Mouse (Mus musculus): Measurements from ENCODE around the gene Trib2. TPM values are rescaled to one million over a fixed set of nuclear protein-coding genes. Genes with fewer than 3 reads are reported as not detected.

The Trib2 gene
- 10 to 100 TPM; 25.6 to 27.4 TPM for total RNA-seq (2021)
- long read RNA-seq, experiment 1, full-length matches to known transcripts, result 6 of 7 reads
- long read RNA-seq, experiment 1, partial matches to known transcripts, result 0 of 7 reads
- long read RNA-seq, experiment 1, other reads (novel, unspliced or antisense), result 1 of 7 reads
- long read RNA-seq, experiment 2, full-length matches to known transcripts, result 27 of 33 reads
- long read RNA-seq, experiment 2, partial matches to known transcripts, result 1 of 33 reads
- long read RNA-seq, experiment 2, other reads (novel, unspliced or antisense), result 5 of 33 reads

DNA sequence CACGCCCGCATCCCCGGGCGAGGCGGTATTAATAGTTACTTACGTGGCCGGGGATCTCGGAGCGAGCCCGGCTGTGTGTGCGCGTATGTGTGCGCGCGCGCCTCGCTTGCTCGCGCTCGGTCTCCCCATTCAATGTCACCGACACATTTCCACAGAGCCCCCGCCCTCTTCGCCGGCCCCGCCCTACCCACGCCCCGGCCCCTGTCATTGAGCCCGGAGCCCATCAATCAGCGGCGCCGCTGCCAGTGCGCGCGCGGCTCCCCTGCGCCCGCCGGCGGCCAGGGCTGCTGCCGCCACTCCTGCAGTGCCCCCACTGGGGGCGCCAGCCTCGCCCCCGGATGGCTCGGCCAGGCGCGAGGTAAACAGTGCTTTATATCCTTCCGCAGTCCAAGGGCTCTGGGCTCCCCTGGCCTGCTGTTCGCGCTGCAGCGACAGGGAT is at the start of gene Trib2:
Gene Trib2, minus strand, starts transcription at position 183 of the 439 bp plus-strand sequence.
- peak; percentile 76 to 77 for DNase-seq (ENCODE audit: low spot score in 2 of 2)

DNA sequence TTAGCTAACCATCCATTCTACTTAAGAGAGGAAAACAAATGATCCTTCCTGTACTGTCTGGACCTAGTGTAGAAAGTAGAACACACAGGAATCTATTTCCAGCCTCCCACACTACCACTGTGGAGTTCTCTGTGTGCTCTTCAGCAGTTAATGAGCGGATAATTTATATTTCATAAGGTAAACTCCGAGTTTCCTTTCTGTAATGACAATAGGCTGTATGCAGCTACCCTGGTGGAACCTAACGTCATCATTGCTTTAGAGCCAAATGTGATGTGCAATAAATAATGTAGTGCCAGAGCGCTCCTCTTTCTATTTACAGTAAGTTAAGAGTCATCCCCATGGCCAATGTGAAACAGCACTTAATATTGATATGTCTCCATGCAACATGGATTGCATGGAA is 41.3 kb upstream of the Trib2 start:
- no peak for DNase-seq (ENCODE audit: low spot score in 2 of 2)

DNA sequence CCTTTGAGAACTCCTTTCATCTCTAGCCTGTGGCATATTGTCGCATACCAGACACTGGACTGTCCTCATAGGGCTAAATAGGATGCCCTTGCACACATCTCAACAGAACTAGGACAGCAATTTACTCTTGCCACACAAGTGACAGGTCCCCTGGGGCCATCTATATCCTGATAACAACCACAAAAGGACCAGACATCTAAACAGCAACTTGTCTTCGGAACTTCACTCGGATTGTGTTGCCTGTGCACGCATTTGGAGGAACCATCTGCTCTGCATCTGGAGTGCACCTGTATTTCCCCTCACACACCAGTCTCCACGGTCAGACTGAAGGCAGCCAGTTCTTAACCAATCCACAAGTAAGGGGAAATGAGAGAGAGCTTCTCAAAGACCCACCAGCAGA is 39.2 kb upstream of the Trib2 start:
- no peak for DNase-seq (ENCODE audit: low spot score in 2 of 2)

DNA sequence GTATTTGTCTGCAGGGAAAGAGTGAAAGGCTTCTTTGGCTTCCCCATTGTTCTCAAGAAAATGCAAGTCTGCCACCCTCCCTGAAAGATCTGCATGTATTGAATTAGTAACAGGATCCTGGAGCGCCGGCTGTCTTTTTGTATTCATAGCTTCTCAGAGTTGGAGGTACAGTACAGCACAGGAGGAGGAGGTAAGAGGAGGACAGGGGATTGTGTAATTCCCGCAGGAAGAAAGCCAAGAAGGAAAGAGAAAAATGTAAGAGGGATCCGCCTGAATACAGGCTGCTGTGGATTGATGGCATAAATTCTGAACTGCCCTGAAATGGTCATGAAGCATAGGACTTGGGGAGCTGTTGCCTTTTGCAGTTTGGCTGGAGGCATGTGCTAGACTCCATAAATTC is 36.1 kb upstream of the Trib2 start:
- DNase-seq (ENCODE audit: low spot score in 2 of 2), result no peak

DNA sequence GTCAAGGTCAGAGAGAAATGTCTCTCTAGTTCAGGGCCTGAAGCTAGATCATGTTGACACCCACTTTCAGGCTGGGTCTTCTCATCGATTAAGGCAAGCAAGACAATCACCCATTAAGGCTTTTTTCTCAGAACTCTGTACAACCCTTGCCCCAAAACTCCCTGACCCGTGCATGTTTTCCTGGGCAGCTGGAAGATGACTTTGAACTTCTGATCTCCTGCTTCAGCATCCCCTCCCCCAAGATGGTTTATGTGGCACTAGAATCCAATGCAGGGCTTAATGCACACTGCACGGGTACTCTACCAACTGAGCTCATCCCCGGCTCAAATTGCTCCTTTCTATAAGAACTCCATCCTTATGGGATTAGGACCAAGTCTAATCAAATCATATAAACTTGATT is 35.3 kb upstream of the Trib2 start:
- no peak for DNase-seq (ENCODE audit: low spot score in 2 of 2)

DNA sequence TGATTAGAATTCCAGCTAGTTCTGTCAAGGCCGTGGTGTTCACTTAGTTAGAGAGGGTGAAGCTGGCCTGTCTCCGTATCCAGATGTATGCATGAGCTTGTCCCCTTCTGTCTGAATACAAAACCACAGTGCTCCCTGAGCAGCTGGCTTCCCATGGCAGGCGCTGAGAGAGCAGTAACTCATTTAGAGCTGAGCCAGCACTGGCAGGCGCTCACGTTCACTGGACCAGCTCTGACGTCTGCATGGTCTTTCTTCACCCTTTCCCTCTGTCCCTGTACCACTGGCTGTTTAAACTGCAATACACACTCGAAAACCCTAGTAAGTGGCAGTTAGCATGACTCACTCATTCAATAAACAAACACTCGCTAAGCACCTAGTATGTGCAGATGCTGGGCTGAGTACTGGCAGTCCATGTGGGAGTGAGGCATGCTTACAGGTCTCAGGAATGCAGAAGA is 33.7 kb upstream of the Trib2 start:
- no peak for DNase-seq (ENCODE audit: low spot score in 2 of 2)

DNA sequence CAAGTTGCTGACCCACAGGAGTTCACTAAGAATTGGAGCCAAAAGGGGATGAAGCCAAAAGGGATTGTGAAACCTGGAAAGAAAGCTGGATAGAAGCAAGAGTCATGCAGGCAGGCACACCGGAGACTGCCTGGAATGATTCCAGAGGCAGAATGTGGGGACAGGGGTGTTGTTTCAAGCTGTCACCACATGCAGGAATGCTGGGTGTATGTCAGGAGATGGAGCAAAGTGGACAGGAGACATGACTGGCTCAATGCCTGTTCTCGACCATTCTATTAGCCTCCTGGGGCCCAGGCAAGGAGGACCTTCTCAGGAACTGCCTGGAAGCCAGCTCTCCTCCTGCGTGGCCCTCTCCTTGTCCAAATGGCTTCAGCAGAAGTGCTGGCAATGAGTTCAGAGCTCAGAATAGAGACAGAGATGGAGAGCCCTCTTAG is 33.2 kb upstream of the Trib2 start:
- DNase-seq (ENCODE audit: low spot score in 2 of 2), result no peak

DNA sequence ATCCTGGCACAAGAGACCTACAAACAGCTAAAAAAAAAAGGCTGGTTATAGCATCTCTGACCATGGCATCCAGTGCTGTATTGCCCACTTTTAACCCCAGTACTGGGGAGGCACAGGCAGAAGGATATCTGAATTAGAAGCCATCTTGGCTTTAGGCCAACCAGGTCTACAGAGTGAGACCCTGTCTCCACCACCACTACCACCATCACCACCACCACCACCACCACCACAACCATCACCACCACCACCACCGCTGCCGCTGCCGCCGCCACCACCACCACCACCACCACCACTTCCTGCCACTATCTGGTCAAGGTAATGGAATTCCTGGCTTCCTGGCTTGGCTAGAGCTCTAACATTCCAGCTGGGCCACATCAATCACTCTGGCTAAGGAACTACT is 31.7 kb upstream of the Trib2 start:
- no peak for DNase-seq (ENCODE audit: low spot score in 2 of 2)

DNA sequence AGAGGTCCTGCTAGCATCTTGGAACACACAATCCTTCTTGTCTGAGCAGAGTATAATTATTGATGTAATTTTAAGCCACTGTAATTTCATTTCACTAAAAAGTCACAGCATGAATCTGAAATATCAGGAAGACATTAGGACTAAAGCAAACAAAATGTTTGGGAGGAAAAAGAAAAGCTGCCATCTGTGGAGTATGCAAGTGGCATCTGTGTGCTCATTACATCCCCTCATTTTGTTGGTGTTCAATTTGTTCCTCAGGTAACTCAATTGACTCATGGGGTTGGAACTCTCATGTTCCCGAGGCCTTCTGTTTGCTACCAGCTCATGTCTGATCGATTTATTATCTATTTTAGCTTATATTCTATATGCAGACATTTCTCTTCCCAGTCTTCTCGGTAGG is 28.0 kb upstream of the Trib2 start:
- DNase-seq (ENCODE audit: low spot score in 2 of 2), result no peak

DNA sequence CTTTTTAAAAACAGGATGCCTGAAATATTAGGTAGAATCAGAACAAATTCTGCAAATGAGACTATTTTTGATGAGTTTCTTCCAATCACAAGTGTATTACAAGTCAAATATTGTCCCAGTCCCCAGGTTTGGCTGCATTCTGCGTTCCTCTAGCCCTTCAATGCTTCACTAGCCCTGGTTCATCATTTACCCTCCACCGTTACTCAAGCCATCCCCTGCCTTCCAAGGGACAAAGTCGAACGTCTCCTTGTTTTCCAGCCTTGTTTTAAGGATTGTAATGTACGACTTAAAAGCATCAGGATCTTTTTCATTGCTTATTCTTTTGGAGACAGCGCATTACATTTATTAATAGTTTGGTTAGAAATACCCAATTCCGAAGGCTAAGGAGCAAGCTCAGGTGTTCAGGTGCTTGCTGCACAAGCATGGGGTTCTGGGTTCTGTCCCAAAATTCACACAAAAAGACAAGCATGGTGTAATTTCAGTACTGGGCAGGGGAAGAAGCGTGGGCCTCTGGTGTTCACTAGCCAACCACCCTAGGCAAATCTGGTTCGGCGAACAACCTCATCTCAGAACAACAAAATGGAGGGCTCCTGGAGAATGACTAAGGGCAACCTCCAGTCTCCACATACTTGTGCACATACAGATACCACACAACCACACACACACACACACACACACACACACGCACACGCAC is 24.3 kb upstream of the Trib2 start:
- DNase-seq (ENCODE audit: low spot score in 2 of 2), result no peak

DNA sequence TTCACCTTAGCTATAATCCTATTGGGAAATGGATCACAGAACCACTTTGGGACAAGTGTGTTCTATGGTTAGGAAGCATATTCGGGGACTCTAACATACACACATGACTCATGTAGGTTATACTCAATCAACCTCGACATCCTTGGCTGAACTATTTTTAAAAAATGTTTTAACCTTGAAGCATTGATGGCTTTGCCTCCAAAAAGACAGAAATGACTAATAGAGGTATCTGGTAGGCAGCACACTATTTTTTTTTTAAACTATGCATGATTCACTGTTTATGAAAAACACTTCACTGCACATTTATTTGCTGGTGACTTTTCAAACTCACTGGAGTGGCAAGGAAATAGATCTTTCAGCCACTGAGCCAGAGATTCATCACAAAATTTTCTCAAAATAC is 21.5 kb upstream of the Trib2 start:
- DNase-seq (ENCODE audit: low spot score in 2 of 2), result no peak

DNA sequence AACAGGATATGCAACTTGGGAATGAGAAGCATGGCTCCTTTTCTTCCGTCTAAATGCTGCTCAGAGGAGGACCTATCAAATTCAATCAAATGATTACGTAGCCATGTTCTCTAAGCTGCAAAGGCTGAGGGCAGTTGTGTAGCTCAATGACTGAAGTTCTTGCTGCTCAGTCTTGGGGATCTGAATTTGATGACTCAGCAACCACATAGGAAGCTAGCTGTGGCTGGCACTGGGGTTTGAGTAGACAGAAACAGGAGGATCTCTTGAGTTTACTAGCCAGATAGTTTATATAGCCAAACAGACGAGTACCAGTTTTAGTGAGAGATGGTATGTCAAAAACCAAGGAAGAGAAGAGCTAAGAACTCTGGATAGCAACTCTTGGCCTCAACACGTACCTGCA is 20.8 kb upstream of the Trib2 start:
- no peak for DNase-seq (ENCODE audit: low spot score in 2 of 2)

DNA sequence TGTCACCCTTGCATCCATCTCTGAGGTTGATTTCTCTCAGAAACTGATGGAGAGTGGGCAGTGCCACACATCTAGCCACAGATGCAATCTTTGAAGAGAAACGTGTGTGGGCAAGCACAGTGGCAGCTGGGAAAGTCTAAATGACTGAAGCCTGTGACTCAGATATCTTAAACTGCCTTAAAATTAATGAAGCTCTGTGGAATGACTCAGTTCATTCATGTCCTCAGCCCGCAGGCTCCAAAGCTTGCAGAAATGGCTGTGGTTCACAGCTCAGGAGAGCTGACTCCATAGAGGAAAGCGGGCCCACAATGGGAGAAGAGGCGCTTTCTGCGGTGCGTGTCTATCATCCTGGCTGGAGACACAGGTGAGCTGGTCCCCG is 15.9 kb upstream of the Trib2 start:
- DNase-seq (ENCODE audit: low spot score in 2 of 2), result no peak

DNA sequence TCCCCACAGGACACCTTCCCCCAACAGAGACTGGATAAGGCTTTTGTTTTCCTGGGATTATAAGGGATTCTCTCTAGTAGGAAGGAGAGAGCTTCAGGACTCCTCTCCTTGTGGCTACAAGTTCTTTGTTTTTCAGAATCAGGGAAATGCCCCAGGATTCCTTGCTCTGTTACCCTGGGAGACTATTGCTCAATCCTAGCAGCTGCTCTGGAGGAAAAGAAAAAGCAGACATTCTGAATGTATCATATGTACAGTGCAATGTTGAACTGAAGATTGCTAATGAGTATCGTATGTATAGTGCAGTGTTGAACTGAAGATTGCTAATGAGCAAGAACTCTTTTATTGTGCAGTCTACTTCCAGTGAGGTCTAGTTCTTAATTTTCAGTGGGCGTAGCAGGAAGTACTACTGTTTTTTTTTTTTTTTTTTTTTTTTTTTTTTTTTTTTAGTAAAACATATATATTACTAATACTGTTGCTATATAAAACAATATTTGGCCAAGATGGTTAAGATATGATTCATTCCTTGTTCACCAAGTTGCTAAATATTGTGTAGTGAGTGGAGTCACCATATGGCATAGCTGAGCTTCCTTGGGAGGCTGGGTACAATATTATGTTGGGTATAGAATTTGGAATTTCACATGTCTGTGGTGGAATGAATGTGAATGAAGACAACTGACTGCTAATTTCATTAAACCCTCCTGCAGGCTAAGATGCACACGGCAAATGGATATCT is 15.4 kb upstream of the Trib2 start:
- DNase-seq (ENCODE audit: low spot score in 2 of 2), result no peak

DNA sequence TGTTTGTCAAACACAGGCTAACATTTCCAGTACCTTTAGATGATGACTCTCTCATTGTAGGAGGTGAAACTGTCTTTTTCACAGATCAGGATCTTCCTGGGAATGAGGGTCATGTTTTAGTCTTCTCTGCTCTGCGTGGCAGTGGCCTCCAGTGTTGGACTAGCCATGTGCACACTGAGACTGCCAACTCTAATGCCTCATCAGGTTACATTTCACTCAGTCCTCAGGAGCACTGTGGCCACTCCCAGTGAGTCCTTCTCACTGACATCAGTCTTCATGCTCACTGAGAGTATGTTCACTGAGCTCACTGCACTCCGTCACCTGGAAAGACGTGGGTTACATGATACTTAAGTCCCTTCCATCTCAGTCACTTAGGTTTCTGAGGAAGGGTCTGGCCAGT is 14.0 kb upstream of the Trib2 start:
- no peak for DNase-seq (ENCODE audit: low spot score in 2 of 2)

DNA sequence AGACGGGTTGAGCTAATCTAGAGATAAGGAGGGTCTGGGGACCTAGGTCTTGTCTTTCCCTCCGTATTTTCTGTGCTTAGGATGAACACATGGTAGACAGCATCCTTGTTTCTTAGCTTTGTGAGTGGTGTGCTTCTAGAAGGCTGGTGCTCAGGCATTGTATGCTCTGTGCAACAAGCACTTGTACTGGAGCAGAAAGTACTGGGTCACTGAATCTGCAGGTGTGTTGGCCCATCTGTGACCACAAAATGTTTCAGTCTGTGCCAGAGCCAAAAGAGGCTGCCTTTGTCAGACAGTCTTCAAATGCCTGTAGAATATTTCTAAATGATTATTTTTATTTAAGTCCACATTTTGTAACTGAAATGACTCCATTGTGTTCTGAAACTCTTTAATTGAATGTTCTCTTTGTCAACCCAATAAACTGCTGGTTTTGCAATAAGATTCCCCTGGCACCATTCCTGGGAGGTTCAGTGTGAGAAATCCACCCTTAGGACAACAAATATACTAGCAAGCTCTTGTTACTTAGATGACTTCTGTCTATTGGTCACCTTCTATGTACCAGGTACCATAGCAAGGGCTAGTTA is 12.2 kb upstream of the Trib2 start:
- no peak for DNase-seq (ENCODE audit: low spot score in 2 of 2)

DNA sequence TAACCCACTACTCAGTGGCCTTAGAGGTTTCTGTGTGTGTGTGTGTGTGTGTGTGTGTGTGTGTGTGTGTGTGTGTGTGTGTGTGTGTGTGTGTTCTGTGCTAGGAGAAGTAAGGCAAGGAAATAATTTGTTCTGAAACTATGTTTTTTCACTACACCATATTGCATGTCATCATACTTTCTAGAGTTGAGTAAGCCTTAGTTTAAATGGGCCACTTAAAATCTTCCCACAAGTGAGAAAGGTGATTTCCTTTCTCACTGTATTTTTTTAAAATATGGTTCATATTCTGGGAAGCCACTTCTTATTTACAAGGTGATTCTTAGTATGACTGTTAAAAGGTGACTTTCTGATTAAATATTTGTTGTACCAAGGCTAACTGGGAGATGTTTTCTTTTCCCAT is 4.3 kb upstream of the Trib2 start:
- no peak for DNase-seq (ENCODE audit: low spot score in 2 of 2)

DNA sequence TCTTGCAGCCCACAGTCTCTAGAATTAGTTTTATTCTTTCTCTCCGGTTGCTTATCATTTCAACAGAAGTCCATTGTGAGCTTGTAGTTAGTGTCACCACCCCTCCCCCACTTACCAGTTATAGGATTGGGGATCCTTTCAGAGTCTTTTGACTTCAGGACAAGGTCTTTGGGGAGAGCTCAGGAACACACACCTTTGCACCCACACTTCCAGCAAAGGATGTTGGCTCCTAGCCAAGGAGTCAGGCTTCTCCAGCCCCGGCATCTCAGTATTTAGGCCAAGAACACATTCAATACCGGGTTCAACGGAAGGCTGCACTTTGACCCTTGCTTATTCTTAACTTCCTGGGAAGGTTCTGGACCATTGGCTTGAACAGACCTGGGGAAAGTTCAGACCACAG is 643 bp upstream of the Trib2 start:
- DNase-seq (ENCODE audit: low spot score in 2 of 2), result no peak

DNA sequence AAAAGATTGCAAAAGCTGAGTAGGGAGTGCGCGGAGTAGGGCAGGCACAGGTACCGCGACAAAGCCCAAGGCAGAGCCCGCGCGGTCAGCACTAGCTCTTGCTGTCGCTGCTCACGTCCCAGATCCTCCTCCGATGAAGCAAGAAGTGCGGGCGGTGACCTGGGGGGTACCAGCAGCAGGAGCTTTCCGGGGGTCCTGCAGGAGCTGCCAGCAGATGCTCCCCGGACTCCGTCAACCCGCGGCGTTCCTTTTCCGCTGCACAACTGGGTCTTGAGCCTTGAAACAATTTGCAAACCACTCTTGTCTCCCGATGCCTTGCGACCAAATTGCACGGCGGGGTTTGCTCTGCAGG is 492 bp downstream of the Trib2 start:
- DNase-seq (ENCODE audit: low spot score in 2 of 2), result no peak

DNA sequence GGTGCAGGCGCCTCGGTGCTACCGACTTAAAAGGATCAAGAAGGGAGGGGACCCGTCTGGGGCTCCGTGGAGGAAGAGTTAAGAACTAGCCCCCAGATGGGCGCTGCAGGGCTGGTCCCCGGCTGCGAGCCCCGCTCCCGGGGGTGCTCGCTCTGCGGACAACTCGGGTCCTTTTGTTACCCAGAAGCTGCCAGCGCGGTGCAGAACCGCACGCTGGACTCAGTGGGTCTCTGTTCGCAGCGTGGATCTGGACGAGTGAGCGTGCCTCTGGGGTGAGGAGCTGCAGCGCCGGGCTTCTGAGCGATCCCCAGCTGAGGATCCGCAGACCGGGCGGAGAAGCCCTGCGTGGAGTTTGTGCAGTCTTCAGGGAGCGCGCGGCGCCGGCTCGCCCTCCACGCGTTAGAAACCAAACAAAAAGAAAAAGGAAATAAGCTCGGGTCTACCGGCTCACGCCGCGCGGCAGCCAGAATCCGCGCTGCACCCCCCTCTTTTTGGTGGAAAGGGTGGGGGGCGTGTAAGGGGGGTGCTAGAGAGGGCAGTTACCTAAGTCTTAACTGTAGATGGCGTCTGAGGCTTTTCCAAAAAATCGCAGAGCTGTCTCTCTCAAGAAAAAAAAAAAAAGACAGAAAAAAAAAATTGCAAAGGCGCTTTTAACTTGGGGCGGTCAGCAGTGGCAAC is 1.0 kb downstream of the Trib2 start:
- DNase-seq (ENCODE audit: low spot score in 2 of 2), result peak in 1 of 2 experiments; percentile 30

DNA sequence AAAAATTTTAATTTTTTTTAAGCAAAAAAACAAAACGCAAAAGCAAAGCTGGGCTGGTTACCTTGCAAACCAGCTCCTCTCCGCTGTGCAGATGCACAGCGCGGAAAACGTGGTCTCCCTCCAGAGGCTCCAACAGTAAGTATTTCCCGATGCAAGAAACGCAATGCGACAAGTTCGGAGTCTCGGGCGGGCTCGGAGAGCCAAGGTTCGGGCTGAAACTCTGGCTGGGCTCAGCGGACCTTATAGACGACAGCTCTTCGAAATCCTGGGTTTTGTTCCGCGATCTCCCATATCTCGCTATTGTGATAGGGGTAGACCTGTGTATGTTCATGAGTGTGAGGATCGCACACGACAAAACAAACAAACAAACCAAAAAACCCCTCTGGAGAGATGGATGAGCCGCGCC is 1.5 kb downstream of the Trib2 start:
- DNase-seq (ENCODE audit: low spot score in 2 of 2), result no peak
